Mouse (Mus musculus) erythroblast, embryonic 14.5 days (primary cell): ENCODE data around the gene Tshz2. TPM values are rescaled to one million over a fixed set of nuclear protein-coding genes. Genes with fewer than 3 reads are reported as not detected.

ENCODE experiments used
- H3K27me3 ChIP-seq: 2 replicates; pipeline ENCODE4 v1.6.1; 2012; ENCODE audit warnings: inconsistent platforms; ENCODE audit not compliant: control insufficient read depth
- H3K36me3 ChIP-seq: 2 replicates; pipeline ENCODE4 v1.6.1; 2012; ENCODE audit warnings: mild to moderate bottlenecking, inconsistent platforms; ENCODE audit not compliant: control insufficient read depth
- H3K4me1 ChIP-seq: 2 replicates; pipeline ENCODE4 v1.6.1; 2012; ENCODE audit warnings: inconsistent platforms; ENCODE audit not compliant: control insufficient read depth
- H3K4me3 ChIP-seq: replicated peaks from 2 replicates; pipeline ENCODE3; 2012; ENCODE audit warnings: moderate library complexity, mild to moderate bottlenecking, inconsistent platforms
- H3K9me3 ChIP-seq: 2 replicates; pipeline ENCODE4 v1.6.1; 2012; ENCODE audit warnings: low read length, inconsistent platforms, mixed read lengths; ENCODE audit not compliant: control insufficient read depth
- GATA1 ChIP-seq: IDR thresholded peaks from 2 replicates; pipeline ENCODE4 v1.6.1; 2012; ENCODE audit warnings: low read length, inconsistent platforms, mixed read lengths
- TAL1 ChIP-seq: IDR thresholded peaks from 3 replicates; pipeline ENCODE4 v1.6.1; 2012; ENCODE audit warnings: low read length, inconsistent platforms, mixed read lengths
- polyA plus RNA-seq: library from polyadenylated mRNA; stranded (reverse); fragments of >175 nt; gene quantifications from 2 replicates; pipeline ENCODE4 v1.2.3, GENCODE M21; 2012

Tshz2 gene
- polyA plus RNA-seq, 1 experiment = not detected

- no peaks in the 10 kb centered on the region for H3K4me1 ChIP-seq
- TF ChIP-seq TAL1 = no peak
- no peak for TF ChIP-seq GATA1
These were observed 400.4 kb downstream of the Tshz2 start for GRCm38 (mm10) chr2:170033219-170033618.

GRCm38 (mm10) chr2:170034794-170035193, 402.0 kb downstream of the Tshz2 start:
- TF ChIP-seq GATA1 = no peak
- Histone ChIP-seq H3K4me3 (no peak overlapping the region), H3K4me1 (no peaks in the 10 kb centered on the region), H3K9me3 (peaks cover 16% of the 10 kb centered on the region), H3K36me3 (no peaks in the 10 kb centered on the region), H3K27me3 (no peaks in the 10 kb centered on the region)

More at GRCm38 (mm10) chr2:170033219-170033618, 400.4 kb downstream of the Tshz2 start:
- Histone ChIP-seq H3K27me3 (no peaks in the 10 kb centered on the region), H3K36me3 (no peaks in the 10 kb centered on the region), H3K4me3 (no peak overlapping the region), H3K9me3 (peaks cover 19% of the 10 kb centered on the region)

- H3K27me3 ChIP-seq = no peaks in the 10 kb centered on the region
- no peak overlapping the region for H3K4me3 ChIP-seq
- peaks cover 9% of the 10 kb centered on the region for H3K9me3 ChIP-seq
- TF ChIP-seq TAL1 (no peak), GATA1 (no peak)
- H3K4me1 ChIP-seq = no peaks in the 10 kb centered on the region
- no peaks in the 10 kb centered on the region for H3K36me3 ChIP-seq
These were observed 404.0 kb downstream of the Tshz2 start for GRCm38 (mm10) chr2:170036791-170037241.

GRCm38 (mm10) chr2:170037346-170037745, 404.5 kb downstream of the Tshz2 start:
- TF ChIP-seq GATA1 = no peak
- no peak for TF ChIP-seq TAL1
- Histone ChIP-seq H3K4me1 (no peaks in the 10 kb centered on the region), H3K36me3 (no peaks in the 10 kb centered on the region), H3K27me3 (no peaks in the 10 kb centered on the region), H3K4me3 (no peak overlapping the region), H3K9me3 (peaks cover 7% of the 10 kb centered on the region)

GRCm38 (mm10) chr2:170039772-170040171, 407.0 kb downstream of the Tshz2 start:
- Histone ChIP-seq H3K4me1 (no peaks in the 10 kb centered on the region), H3K27me3 (no peaks in the 10 kb centered on the region), H3K4me3 (no peak overlapping the region), H3K9me3 (no peaks in the 10 kb centered on the region), H3K36me3 (no peaks in the 10 kb centered on the region)
- TF ChIP-seq TAL1 (no peak), GATA1 (no peak)

GRCm38 (mm10) chr2:170041101-170041500, 408.3 kb downstream of the Tshz2 start:
- H3K9me3 ChIP-seq = peaks cover 4% of the 10 kb centered on the region; the same call in 1 of the 2 replicates
- H3K4me3 ChIP-seq = no peak overlapping the region
- TF ChIP-seq TAL1 = no peak
- no peak for TF ChIP-seq GATA1
- no peaks in the 10 kb centered on the region for H3K36me3 ChIP-seq
- H3K4me1 ChIP-seq = no peaks in the 10 kb centered on the region
- no peaks in the 10 kb centered on the region for H3K27me3 ChIP-seq

- Histone ChIP-seq H3K4me3 (no peak overlapping the region), H3K36me3 (no peaks in the 10 kb centered on the region), H3K27me3 (no peaks in the 10 kb centered on the region), H3K4me1 (no peaks in the 10 kb centered on the region), H3K9me3 (peaks cover 9% of the 10 kb centered on the region; the same call in 1 of the 2 replicates)
- TF ChIP-seq GATA1 = no peak
- TF ChIP-seq TAL1 = no peak
These were observed 409.8 kb downstream of the Tshz2 start for GRCm38 (mm10) chr2:170042471-170043213.

- Histone ChIP-seq H3K4me3 (no peak overlapping the region), H3K9me3 (peaks cover 10% of the 10 kb centered on the region; the same call in 1 of the 2 replicates)
- no peak for TF ChIP-seq TAL1
- no peak for TF ChIP-seq GATA1
These were observed 410.5 kb downstream of the Tshz2 start for GRCm38 (mm10) chr2:170043290-170043689.

GRCm38 (mm10) chr2:170045896-170046295, 413.1 kb downstream of the Tshz2 start:
- H3K4me3 ChIP-seq = no peak overlapping the region
- peaks cover 10% of the 10 kb centered on the region; the same call in 1 of the 2 replicates for H3K9me3 ChIP-seq
- H3K4me1 ChIP-seq = no peaks in the 10 kb centered on the region
- H3K27me3 ChIP-seq = no peaks in the 10 kb centered on the region
- H3K36me3 ChIP-seq = no peaks in the 10 kb centered on the region
- no peak for TF ChIP-seq TAL1
- TF ChIP-seq GATA1 = no peak

More at GRCm38 (mm10) chr2:170043290-170043689, 410.5 kb downstream of the Tshz2 start:
- Histone ChIP-seq H3K4me1 (no peaks in the 10 kb centered on the region), H3K27me3 (no peaks in the 10 kb centered on the region), H3K36me3 (no peaks in the 10 kb centered on the region)
